Mouse (Mus musculus): ENCODE measurements around the gene Cstad.

The Cstad gene

GRCm38 (mm10) chr2:30599621-30600020, 4.8 kb downstream of the Cstad start:
- peak; percentile 12 for DNase-seq

GRCm38 (mm10) chr2:30600291-30600690, 5.5 kb downstream of the Cstad start:
- peak; percentile 28 for DNase-seq

- peak; percentile 20 for DNase-seq
Observed at GRCm38 (mm10) chr2:30600965-30601841, 6.4 kb downstream of the Cstad start.

GRCm38 (mm10) chr2:30602451-30602850, 7.6 kb downstream of the Cstad start:
- DNase-seq, result no peak

GRCm38 (mm10) chr2:30603731-30604130, 8.9 kb downstream of the Cstad start:
- no peak for DNase-seq

- DNase-seq, result peak; percentile 4
Observed at GRCm38 (mm10) chr2:30604880-30605761, 10.3 kb downstream of the Cstad start.

- DNase-seq, result peak; percentile 7
Observed at GRCm38 (mm10) chr2:30605762-30606051, 10.9 kb downstream of the Cstad start.

GRCm38 (mm10) chr2:30606621-30607052, 11.8 kb downstream of the Cstad start:
- no peak for DNase-seq

GRCm38 (mm10) chr2:30607941-30608340, 13.1 kb downstream of the Cstad start:
- DNase-seq, result no peak

GRCm38 (mm10) chr2:30608690-30609201, 13.9 kb downstream of the Cstad start:
- DNase-seq, result no peak

GRCm38 (mm10) chr2:30613574-30613973, 18.7 kb downstream of the Cstad start:
- peak; percentile 71 for DNase-seq

GRCm38 (mm10) chr2:30614151-30614923, 19.5 kb downstream of the Cstad start:
- no peak for DNase-seq

GRCm38 (mm10) chr2:30615869-30616268, 21.0 kb downstream of the Cstad start:
- no peak for DNase-seq

- no peak for DNase-seq
Observed at GRCm38 (mm10) chr2:30616464-30616863, 21.6 kb downstream of the Cstad start.

- no peak for DNase-seq
Observed at GRCm38 (mm10) chr2:30618487-30619248, 23.8 kb downstream of the Cstad start.

- DNase-seq, result no peak
Observed at GRCm38 (mm10) chr2:30623873-30624272, 29.0 kb downstream of the Cstad start.

- no peak for DNase-seq
Observed at GRCm38 (mm10) chr2:30625296-30625826, 30.5 kb downstream of the Cstad start.

- DNase-seq, result no peak
Observed at GRCm38 (mm10) chr2:30626058-30626675, 31.3 kb downstream of the Cstad start.

GRCm38 (mm10) chr2:30627338-30627737, 32.5 kb downstream of the Cstad start:
- DNase-seq, result no peak

- no peak for DNase-seq
Observed at GRCm38 (mm10) chr2:30628374-30628773, 33.5 kb downstream of the Cstad start.

- no peak for DNase-seq
Observed at GRCm38 (mm10) chr2:30629038-30629761, 34.4 kb downstream of the Cstad start.

Data from cerebellum, adult 9-11 months (tissue).